Mouse (Mus musculus) heart, postnatal 10 days (tissue): ENCODE data around the gene Usp25. TPM values are rescaled to one million over a fixed set of nuclear protein-coding genes. Genes with fewer than 3 reads are reported as not detected.
A peak's percentile ranks its signal among the peaks of the same experiment; 100 is the strongest.

Experiments
- DNase-seq, 2 experiments: peaks; one replicate each; pipeline ENCODE4 v3.0.0; 2021
- intact Hi-C: fragments of 180-260 bp; cut with DNase I; formaldehyde crosslinking; loops from one replicate; pipeline ENCODE4 v1.15.1; 2025
- total RNA-seq, 2 experiments: library from RNA; stranded (reverse); gene quantifications; 2 replicates each; pipeline ENCODE4 v1.2.3; 2021

Gene Usp25
- total RNA-seq = 10 to 100 TPM; 80.7 to 84.4 TPM

GRCm38 (mm10) chr16:77013427-77014320 lies at the start of gene Usp25:
Usp25 (plus strand) TSS chr16:77013706.
- DNase-seq = peak; percentile 93 to 94
- intact Hi-C loops = loop anchor here (5.0 kb wide), 1 partner anchor 1246 kb away; the partner anchor contains the start of gene Hspa13

GRCm38 (mm10) chr16:76967593-76968275 lies 45.8 kb upstream of the Usp25 start:
- DNase-seq = no peak
- intact Hi-C loops = no loop called here

GRCm38 (mm10) chr16:76971211-76971610 lies 42.3 kb upstream of the Usp25 start:
- no peak for DNase-seq
- intact Hi-C loops = no loop called here

GRCm38 (mm10) chr16:76976787-76977430 lies 36.6 kb upstream of the Usp25 start:
- no peak for DNase-seq
- intact Hi-C loops = no loop called here

GRCm38 (mm10) chr16:76983696-76984095 lies 29.8 kb upstream of the Usp25 start:
- intact Hi-C loops = no loop called here
- DNase-seq = no peak

- no peak for DNase-seq
- intact Hi-C loops = no loop called here
Measured at GRCm38 (mm10) chr16:76987711-76988110, 25.8 kb upstream of the Usp25 start.

- intact Hi-C loops = no loop called here
- peak; percentile 45 to 49 for DNase-seq
Measured at GRCm38 (mm10) chr16:77003900-77004299, 9.6 kb upstream of the Usp25 start.

GRCm38 (mm10) chr16:77009173-77009572 lies 4.3 kb upstream of the Usp25 start:
- intact Hi-C loops = no loop called here
- DNase-seq = no peak

- no peak for DNase-seq
- intact Hi-C loops = loop anchor here (5.0 kb wide), 1 partner anchor 1247 kb away; the partner anchor contains the start of gene Hspa13
Measured at GRCm38 (mm10) chr16:77014321-77015211, 1.1 kb downstream of the Usp25 start.

- intact Hi-C loops = no loop called here
- DNase-seq = no peak
Measured at GRCm38 (mm10) chr16:77015380-77016346, 2.2 kb downstream of the Usp25 start.

GRCm38 (mm10) chr16:77017931-77018330 lies 4.4 kb downstream of the Usp25 start:
- intact Hi-C loops = loop anchor here (2.0 kb wide), 1 partner anchor 651 kb away; no protein-coding TSS in a partner anchor
- peak in 1 of 2 experiments; percentile 30 for DNase-seq

GRCm38 (mm10) chr16:77020190-77020589 lies 6.7 kb downstream of the Usp25 start:
- no peak for DNase-seq
- intact Hi-C loops = no loop called here

GRCm38 (mm10) chr16:77023627-77024379 lies 10.3 kb downstream of the Usp25 start:
- DNase-seq = no peak
- intact Hi-C loops = no loop called here

- DNase-seq = no peak
- intact Hi-C loops = no loop called here
Measured at GRCm38 (mm10) chr16:77026099-77026498, 12.6 kb downstream of the Usp25 start.

- no peak for DNase-seq
- intact Hi-C loops = no loop called here
Measured at GRCm38 (mm10) chr16:77026933-77027332, 13.4 kb downstream of the Usp25 start.

- intact Hi-C loops = no loop called here
- DNase-seq = no peak
Measured at GRCm38 (mm10) chr16:77027976-77028686, 14.6 kb downstream of the Usp25 start.

- peak; percentile 78 to 79 for DNase-seq
- intact Hi-C loops = no loop called here
Measured at GRCm38 (mm10) chr16:77028687-77029417, 15.3 kb downstream of the Usp25 start.
